Mouse (Mus musculus): ENCODE data around the gene Adgrg5. TPM values are rescaled to one million over a fixed set of nuclear protein-coding genes. Genes with fewer than 3 reads are reported as not detected.

Adgrg5 gene
- polyA plus RNA-seq, 1 experiment from 2014 or later, result 0.23 TPM

GRCm38 (mm10) chr8:94933918-94934317 lies 10.4 kb downstream of the Adgrg5 start:
- Histone ChIP-seq H3K9me3 (ENCODE audit: control insufficient read depth, low read length) (no peaks in the 10 kb centered on the region), H3K4me3 (replicated peaks; ENCODE audit: low read length) (no peak overlapping the region), H3K9ac (no peak overlapping the region), H3K4me2 (replicated peaks) (no peak overlapping the region), H3K36me3 (replicated peaks; ENCODE audit: control insufficient read depth, insufficient read depth) (no peaks in the 10 kb centered on the region), H3K4me1 (replicated peaks; ENCODE audit: control insufficient read depth, insufficient read depth, low read length) (no peaks in the 10 kb centered on the region), H3K27ac (no peak overlapping the region), H3K27me3 (ENCODE audit: control insufficient read depth, insufficient read depth, low read length) (no peaks in the 10 kb centered on the region)
- DNase-seq (ENCODE audit: low spot score) (no peak), ATAC-seq (ENCODE audit: low FRiP score) (no peak)
- WGBS, result 61% methylated on average over 5 of the region's 5 CpGs

DNA sequence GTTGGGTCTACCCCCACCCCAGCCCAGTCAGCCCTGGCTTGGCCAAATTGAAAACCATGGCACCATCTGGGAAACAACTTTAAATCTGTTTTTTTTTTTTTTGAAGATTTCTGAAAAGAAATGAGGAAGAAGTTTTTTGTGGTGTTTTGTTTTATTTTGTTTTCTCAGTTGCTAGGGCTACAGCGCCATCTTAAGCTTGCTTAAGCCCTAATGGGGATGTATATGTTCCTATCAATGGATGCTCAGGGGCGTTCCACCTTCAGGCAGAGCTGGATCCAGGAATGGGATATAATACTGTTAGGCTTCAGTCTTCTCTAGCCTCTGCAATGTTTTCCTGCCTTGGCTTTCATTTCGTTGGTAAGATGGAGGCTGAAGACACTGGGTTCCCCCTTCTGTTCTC lies 11.7 kb downstream of the Adgrg5 start:
- Histone ChIP-seq H3K27ac (no peak overlapping the region), H3K36me3 (replicated peaks; ENCODE audit: control insufficient read depth, insufficient read depth) (no peaks in the 10 kb centered on the region), H3K9ac (no peak overlapping the region), H3K27me3 (ENCODE audit: control insufficient read depth, insufficient read depth, low read length) (no peaks in the 10 kb centered on the region), H3K4me3 (replicated peaks; ENCODE audit: low read length) (no peak overlapping the region), H3K4me2 (replicated peaks) (no peak overlapping the region), H3K4me1 (replicated peaks; ENCODE audit: control insufficient read depth, insufficient read depth, low read length) (no peaks in the 10 kb centered on the region), H3K9me3 (ENCODE audit: control insufficient read depth, low read length) (no peaks in the 10 kb centered on the region)
- DNase-seq (ENCODE audit: low spot score) (no peak), ATAC-seq (ENCODE audit: low FRiP score) (no peak)
- WGBS, result 80% methylated on average over 3 of the region's 3 CpGs

GRCm38 (mm10) chr8:94942566-94942965 lies 19.1 kb downstream of the Adgrg5 start:
- H3K4me1 ChIP-seq (replicated peaks; ENCODE audit: control insufficient read depth, insufficient read depth, low read length), result no peaks in the 10 kb centered on the region
- DNase-seq (ENCODE audit: low spot score), result peak; percentile 80
- no peaks in the 10 kb centered on the region for H3K36me3 ChIP-seq (replicated peaks; ENCODE audit: control insufficient read depth, insufficient read depth)
- H3K9me3 ChIP-seq (ENCODE audit: control insufficient read depth, low read length), result no peaks in the 10 kb centered on the region
- no peak overlapping the region for H3K27ac ChIP-seq
- H3K9ac ChIP-seq, result no peak overlapping the region
- no peaks in the 10 kb centered on the region for H3K27me3 ChIP-seq (ENCODE audit: control insufficient read depth, insufficient read depth, low read length)
- 10% methylated on average over 6 of the region's 6 CpGs for WGBS
- no peak overlapping the region for H3K4me2 ChIP-seq (replicated peaks)
- ATAC-seq (ENCODE audit: low FRiP score), result no peak
- H3K4me3 ChIP-seq (replicated peaks; ENCODE audit: low read length), result no peak overlapping the region

DNA sequence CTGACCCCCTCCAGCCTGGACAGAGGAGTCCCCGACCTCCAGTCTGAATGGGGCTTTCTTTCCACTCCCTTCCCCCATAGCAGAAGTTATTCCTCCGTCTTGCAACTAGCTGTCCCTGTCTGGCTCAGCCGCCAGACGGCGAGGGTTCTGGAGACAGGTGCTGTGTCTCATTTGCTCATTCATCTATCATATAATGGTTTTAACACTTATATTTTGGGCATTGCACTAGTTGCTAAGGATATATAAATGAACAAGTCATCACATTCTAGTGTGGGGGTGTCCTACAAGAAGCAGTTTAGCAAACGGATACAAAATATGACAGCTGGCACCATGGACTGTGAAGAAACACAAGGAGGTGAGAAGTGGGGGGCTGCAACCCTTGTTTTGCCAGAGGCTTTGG lies 21.7 kb downstream of the Adgrg5 start:
- no peak overlapping the region for H3K4me3 ChIP-seq (replicated peaks; ENCODE audit: low read length)
- DNase-seq (ENCODE audit: low spot score) (no peak), ATAC-seq (ENCODE audit: low FRiP score) (no peak)
- H3K27me3 ChIP-seq (ENCODE audit: control insufficient read depth, insufficient read depth, low read length), result no peaks in the 10 kb centered on the region
- no peaks in the 10 kb centered on the region for H3K4me1 ChIP-seq (replicated peaks; ENCODE audit: control insufficient read depth, insufficient read depth, low read length)
- H3K36me3 ChIP-seq (replicated peaks; ENCODE audit: control insufficient read depth, insufficient read depth), result no peaks in the 10 kb centered on the region
- 48% methylated on average over 6 of the region's 6 CpGs for WGBS
- no peaks in the 10 kb centered on the region for H3K9me3 ChIP-seq (ENCODE audit: control insufficient read depth, low read length)
- H3K27ac ChIP-seq, result no peak overlapping the region
- H3K4me2 ChIP-seq (replicated peaks), result no peak overlapping the region
- no peak overlapping the region for H3K9ac ChIP-seq

- Histone ChIP-seq H3K27ac (no peak overlapping the region), H3K4me1 (replicated peaks; ENCODE audit: control insufficient read depth, insufficient read depth, low read length) (no peaks in the 10 kb centered on the region), H3K9me3 (ENCODE audit: control insufficient read depth, low read length) (no peaks in the 10 kb centered on the region), H3K4me2 (replicated peaks) (no peak overlapping the region), H3K27me3 (ENCODE audit: control insufficient read depth, insufficient read depth, low read length) (no peaks in the 10 kb centered on the region), H3K36me3 (replicated peaks; ENCODE audit: control insufficient read depth, insufficient read depth) (no peaks in the 10 kb centered on the region), H3K4me3 (replicated peaks; ENCODE audit: low read length) (no peak overlapping the region), H3K9ac (no peak overlapping the region)
- WGBS, result 80% methylated on average over 4 of the region's 4 CpGs
- ATAC-seq (ENCODE audit: low FRiP score) (no peak), DNase-seq (ENCODE audit: low spot score) (no peak)
Measured at GRCm38 (mm10) chr8:94948421-94948820, 24.9 kb downstream of the Adgrg5 start.

- ATAC-seq (ENCODE audit: low FRiP score) (no peak), DNase-seq (ENCODE audit: low spot score) (no peak)
- WGBS, result 93% methylated on average over 4 of the region's 4 CpGs
- Histone ChIP-seq H3K9me3 (ENCODE audit: control insufficient read depth, low read length) (no peaks in the 10 kb centered on the region), H3K4me2 (replicated peaks) (no peak overlapping the region), H3K27me3 (ENCODE audit: control insufficient read depth, insufficient read depth, low read length) (no peaks in the 10 kb centered on the region), H3K4me3 (replicated peaks; ENCODE audit: low read length) (no peak overlapping the region), H3K9ac (no peak overlapping the region), H3K36me3 (replicated peaks; ENCODE audit: control insufficient read depth, insufficient read depth) (no peaks in the 10 kb centered on the region), H3K27ac (no peak overlapping the region), H3K4me1 (replicated peaks; ENCODE audit: control insufficient read depth, insufficient read depth, low read length) (no peaks in the 10 kb centered on the region)
Measured at GRCm38 (mm10) chr8:94949010-94949409, 25.5 kb downstream of the Adgrg5 start.

GRCm38 (mm10) chr8:94950046-94950445 lies 26.6 kb downstream of the Adgrg5 start:
- H3K4me3 ChIP-seq (replicated peaks; ENCODE audit: low read length), result no peak overlapping the region
- ATAC-seq (ENCODE audit: low FRiP score), result peak; percentile 81
- H3K4me1 ChIP-seq (replicated peaks; ENCODE audit: control insufficient read depth, insufficient read depth, low read length), result no peaks in the 10 kb centered on the region
- no peak overlapping the region for H3K9ac ChIP-seq
- peak; percentile 89 for DNase-seq (ENCODE audit: low spot score)
- H3K9me3 ChIP-seq (ENCODE audit: control insufficient read depth, low read length), result no peaks in the 10 kb centered on the region
- 17% methylated on average over 4 of the region's 4 CpGs for WGBS
- H3K36me3 ChIP-seq (replicated peaks; ENCODE audit: control insufficient read depth, insufficient read depth), result no peaks in the 10 kb centered on the region
- no peaks in the 10 kb centered on the region for H3K27me3 ChIP-seq (ENCODE audit: control insufficient read depth, insufficient read depth, low read length)
- H3K4me2 ChIP-seq (replicated peaks), result no peak overlapping the region
- 0 out of 2 replicates have a peak overlapping the region, but pooled peaks have one; percentile 20 for H3K27ac ChIP-seq

DNA sequence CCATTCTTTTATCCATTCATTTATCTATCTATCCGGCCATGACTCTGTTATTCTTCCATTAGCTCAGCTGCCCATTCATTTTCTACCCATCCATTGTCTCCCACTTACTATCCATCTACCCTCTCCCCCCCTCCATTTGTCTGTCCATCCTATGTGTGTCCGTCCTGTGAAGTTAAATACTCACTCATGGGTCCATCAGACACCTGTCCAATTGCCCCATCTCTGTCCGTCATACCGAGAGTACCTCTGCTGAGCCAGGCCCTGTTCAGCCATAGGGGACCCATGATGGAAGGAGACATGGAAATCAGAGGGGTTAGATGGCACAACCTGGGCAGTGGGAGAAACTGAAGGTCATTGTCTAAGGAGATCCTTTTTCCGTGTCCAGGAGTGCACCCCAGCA lies 27.0 kb downstream of the Adgrg5 start:
- H3K27me3 ChIP-seq (ENCODE audit: control insufficient read depth, insufficient read depth, low read length), result no peaks in the 10 kb centered on the region
- 73% methylated on average over 5 of the region's 5 CpGs for WGBS
- no peaks in the 10 kb centered on the region for H3K36me3 ChIP-seq (replicated peaks; ENCODE audit: control insufficient read depth, insufficient read depth)
- H3K4me2 ChIP-seq (replicated peaks), result no peak overlapping the region
- no peak overlapping the region for H3K4me3 ChIP-seq (replicated peaks; ENCODE audit: low read length)
- DNase-seq (ENCODE audit: low spot score) (no peak), ATAC-seq (ENCODE audit: low FRiP score) (peak; percentile 33)
- no peaks in the 10 kb centered on the region for H3K4me1 ChIP-seq (replicated peaks; ENCODE audit: control insufficient read depth, insufficient read depth, low read length)
- H3K9me3 ChIP-seq (ENCODE audit: control insufficient read depth, low read length), result no peaks in the 10 kb centered on the region
- H3K27ac ChIP-seq, result peak overlapping the region; percentile 20; the same call in 1 of the 2 replicates
- H3K9ac ChIP-seq, result no peak overlapping the region

DNA sequence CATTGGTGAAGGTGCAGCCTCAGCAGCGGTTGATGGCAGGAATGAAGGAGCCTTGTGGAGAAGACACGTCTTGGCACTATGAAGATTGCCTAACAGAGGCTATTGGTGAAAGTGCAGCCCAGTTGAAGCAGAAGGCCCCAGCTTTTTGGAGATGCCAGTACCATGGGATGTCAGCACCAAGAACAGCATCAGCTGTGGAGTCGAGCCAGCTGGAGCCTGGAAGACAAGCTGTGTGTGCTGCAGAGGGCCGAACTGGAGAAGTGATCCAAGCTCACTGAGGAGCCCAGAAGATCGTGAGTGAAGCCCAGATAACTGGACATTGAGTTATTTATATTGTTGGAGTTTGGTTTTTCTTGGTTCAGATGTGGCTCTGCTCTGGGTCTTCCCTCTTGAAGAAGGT lies 28.6 kb downstream of the Adgrg5 start:
- Histone ChIP-seq H3K36me3 (replicated peaks; ENCODE audit: control insufficient read depth, insufficient read depth) (no peaks in the 10 kb centered on the region), H3K4me3 (replicated peaks; ENCODE audit: low read length) (no peak overlapping the region), H3K9me3 (ENCODE audit: control insufficient read depth, low read length) (no peaks in the 10 kb centered on the region), H3K27me3 (ENCODE audit: control insufficient read depth, insufficient read depth, low read length) (no peaks in the 10 kb centered on the region), H3K4me2 (replicated peaks) (no peak overlapping the region), H3K27ac (no peak overlapping the region), H3K4me1 (replicated peaks; ENCODE audit: control insufficient read depth, insufficient read depth, low read length) (no peaks in the 10 kb centered on the region), H3K9ac (no peak overlapping the region)
- 86% methylated on average over 5 of the region's 5 CpGs for WGBS
- no peak for ATAC-seq (ENCODE audit: low FRiP score)
- DNase-seq (ENCODE audit: low spot score), result no peak

DNA sequence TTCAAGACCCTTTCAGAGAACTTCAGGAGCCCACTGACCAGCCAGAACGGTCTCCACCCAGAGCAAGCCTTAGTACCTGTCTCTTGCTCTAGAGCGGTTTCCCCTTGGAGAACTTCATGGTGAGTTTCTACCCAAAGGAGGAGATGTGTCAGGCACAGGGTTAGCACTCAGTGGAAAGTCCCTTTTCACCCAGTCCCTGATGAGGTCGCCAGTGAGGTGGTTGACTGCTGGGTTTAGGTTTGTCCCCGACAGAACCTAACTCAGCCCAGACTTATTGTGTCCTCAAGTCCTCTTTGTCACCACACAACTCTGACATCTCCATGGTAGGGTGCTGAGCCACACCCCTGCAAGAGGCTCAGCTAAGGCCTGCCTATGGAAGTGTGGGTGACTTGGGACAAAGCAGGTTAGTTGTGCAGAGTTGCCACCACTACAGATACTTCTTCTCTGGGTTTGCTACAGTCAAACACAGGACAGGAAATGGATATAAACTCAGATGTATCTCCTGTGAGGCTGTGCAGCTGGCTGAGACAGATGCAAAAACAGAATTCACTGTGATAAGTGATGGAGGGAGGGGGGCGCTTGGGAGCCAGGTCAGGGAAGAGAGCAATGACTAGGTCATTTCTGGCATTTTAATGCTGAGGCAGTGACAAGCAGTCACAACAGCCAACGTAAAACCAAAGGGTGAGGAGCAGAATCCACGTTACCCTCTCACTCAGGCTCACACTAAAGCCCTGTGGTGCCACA lies 30.3 kb downstream of the Adgrg5 start:
- H3K36me3 ChIP-seq (replicated peaks; ENCODE audit: control insufficient read depth, insufficient read depth), result no peaks in the 10 kb centered on the region
- H3K9ac ChIP-seq, result no peak overlapping the region; the same call in 1 of the 2 replicates
- ATAC-seq (ENCODE audit: low FRiP score) (no peak), DNase-seq (ENCODE audit: low spot score) (no peak)
- no peaks in the 10 kb centered on the region for H3K27me3 ChIP-seq (ENCODE audit: control insufficient read depth, insufficient read depth, low read length)
- H3K4me2 ChIP-seq (replicated peaks), result no peak overlapping the region
- H3K4me1 ChIP-seq (replicated peaks; ENCODE audit: control insufficient read depth, insufficient read depth, low read length), result no peaks in the 10 kb centered on the region
- WGBS, result 70% methylated on average over 7 of the region's 7 CpGs
- H3K27ac ChIP-seq, result no peak overlapping the region
- no peaks in the 10 kb centered on the region for H3K9me3 ChIP-seq (ENCODE audit: control insufficient read depth, low read length)
- no peak overlapping the region for H3K4me3 ChIP-seq (replicated peaks; ENCODE audit: low read length)
